Mouse (Mus musculus): ENCODE results near the gene Aldh1l1. TPM values are rescaled to one million over a fixed set of nuclear protein-coding genes. Genes with fewer than 3 reads are reported as not detected.

The Aldh1l1 gene
- polyA plus RNA-seq, 1 experiment = not detected

- Histone ChIP-seq H3K36me3 (ENCODE audit: control insufficient read depth) (peaks cover 24% of the 10 kb centered on the region), H3K4me1 (ENCODE audit: control insufficient read depth) (peaks cover 98% of the 10 kb centered on the region), H3K9me3 (ENCODE audit: control insufficient read depth, low read length) (no peaks in the 10 kb centered on the region), H3K4me3 (replicated peaks) (peak overlapping the region; percentile 31), H3K27me3 (ENCODE audit: control insufficient read depth) (peaks cover 2% of the 10 kb centered on the region; the same call in 1 of the 2 replicates)
- TF ChIP-seq GATA1 (IDR thresholded peaks at IDR 0.05; ENCODE audit: low read length) = no peak; the same call in 1 of the 2 replicates
- TF ChIP-seq TAL1 (IDR thresholded peaks at IDR 0.05; ENCODE audit: low read length) = no peak
Observed at GRCm38 (mm10) chr6:90606538-90606937, 120.3 kb downstream of the Aldh1l1 start.

GRCm38 (mm10) chr6:90607196-90607595 lies 121.0 kb downstream of the Aldh1l1 start:
- Histone ChIP-seq H3K4me1 (ENCODE audit: control insufficient read depth) (peaks cover 99% of the 10 kb centered on the region), H3K4me3 (replicated peaks) (peak overlapping the region; percentile 31), H3K9me3 (ENCODE audit: control insufficient read depth, low read length) (no peaks in the 10 kb centered on the region), H3K36me3 (ENCODE audit: control insufficient read depth) (peaks cover 31% of the 10 kb centered on the region), H3K27me3 (ENCODE audit: control insufficient read depth) (peaks cover 2% of the 10 kb centered on the region; the same call in 1 of the 2 replicates)
- no peak for TF ChIP-seq TAL1 (IDR thresholded peaks at IDR 0.05; ENCODE audit: low read length)
- TF ChIP-seq GATA1 (IDR thresholded peaks at IDR 0.05; ENCODE audit: low read length) = no peak

GRCm38 (mm10) chr6:90608186-90608585 lies 122.0 kb downstream of the Aldh1l1 start:
- Histone ChIP-seq H3K36me3 (ENCODE audit: control insufficient read depth) (peaks cover 41% of the 10 kb centered on the region), H3K9me3 (ENCODE audit: control insufficient read depth, low read length) (no peaks in the 10 kb centered on the region), H3K4me1 (ENCODE audit: control insufficient read depth) (peaks cover 99% of the 10 kb centered on the region), H3K4me3 (replicated peaks) (peak overlapping the region; percentile 33), H3K27me3 (ENCODE audit: control insufficient read depth) (no peaks in the 10 kb centered on the region; the same call in 1 of the 2 replicates)
- TF ChIP-seq TAL1 (IDR thresholded peaks at IDR 0.05; ENCODE audit: low read length) = no peak
- TF ChIP-seq GATA1 (IDR thresholded peaks at IDR 0.05; ENCODE audit: low read length) = no peak

GRCm38 (mm10) chr6:90610248-90610647 lies 124.0 kb downstream of the Aldh1l1 start:
- Histone ChIP-seq H3K9me3 (ENCODE audit: control insufficient read depth, low read length) (no peaks in the 10 kb centered on the region), H3K27me3 (ENCODE audit: control insufficient read depth) (no peaks in the 10 kb centered on the region), H3K4me1 (ENCODE audit: control insufficient read depth) (peaks cover 95% of the 10 kb centered on the region), H3K4me3 (replicated peaks) (no peak overlapping the region), H3K36me3 (ENCODE audit: control insufficient read depth) (peaks cover 61% of the 10 kb centered on the region)
- TF ChIP-seq TAL1 (IDR thresholded peaks at IDR 0.05; ENCODE audit: low read length) (no peak), GATA1 (IDR thresholded peaks at IDR 0.05; ENCODE audit: low read length) (no peak)

GRCm38 (mm10) chr6:90613277-90613676 lies 127.0 kb downstream of the Aldh1l1 start:
- TF ChIP-seq TAL1 (IDR thresholded peaks at IDR 0.05; ENCODE audit: low read length) = no peak
- TF ChIP-seq GATA1 (IDR thresholded peaks at IDR 0.05; ENCODE audit: low read length) = no peak
- Histone ChIP-seq H3K4me3 (replicated peaks) (no peak overlapping the region), H3K27me3 (ENCODE audit: control insufficient read depth) (no peaks in the 10 kb centered on the region), H3K4me1 (ENCODE audit: control insufficient read depth) (peaks cover 94% of the 10 kb centered on the region), H3K9me3 (ENCODE audit: control insufficient read depth, low read length) (no peaks in the 10 kb centered on the region), H3K36me3 (ENCODE audit: control insufficient read depth) (peaks cover 84% of the 10 kb centered on the region)

- H3K9me3 ChIP-seq (ENCODE audit: control insufficient read depth, low read length) = no peaks in the 10 kb centered on the region
- H3K4me1 ChIP-seq (ENCODE audit: control insufficient read depth) = peaks cover 94% of the 10 kb centered on the region
- no peak for TF ChIP-seq TAL1 (IDR thresholded peaks at IDR 0.05; ENCODE audit: low read length)
- TF ChIP-seq GATA1 (IDR thresholded peaks at IDR 0.05; ENCODE audit: low read length) = no peak
- H3K27me3 ChIP-seq (ENCODE audit: control insufficient read depth) = no peaks in the 10 kb centered on the region
- no peak overlapping the region for H3K4me3 ChIP-seq (replicated peaks)
- H3K36me3 ChIP-seq (ENCODE audit: control insufficient read depth) = peaks cover 85% of the 10 kb centered on the region
Observed at GRCm38 (mm10) chr6:90615362-90615761, 129.1 kb downstream of the Aldh1l1 start.

GRCm38 (mm10) chr6:90615991-90616390 lies 129.8 kb downstream of the Aldh1l1 start:
- H3K27me3 ChIP-seq (ENCODE audit: control insufficient read depth) = no peaks in the 10 kb centered on the region
- no peak overlapping the region for H3K4me3 ChIP-seq (replicated peaks)
- peaks cover 88% of the 10 kb centered on the region for H3K36me3 ChIP-seq (ENCODE audit: control insufficient read depth)
- no peaks in the 10 kb centered on the region for H3K9me3 ChIP-seq (ENCODE audit: control insufficient read depth, low read length)
- H3K4me1 ChIP-seq (ENCODE audit: control insufficient read depth) = peaks cover 94% of the 10 kb centered on the region
- TF ChIP-seq GATA1 (IDR thresholded peaks at IDR 0.05; ENCODE audit: low read length) = no peak
- TF ChIP-seq TAL1 (IDR thresholded peaks at IDR 0.05; ENCODE audit: low read length) = no peak

GRCm38 (mm10) chr6:90616481-90616880 lies 130.3 kb downstream of the Aldh1l1 start:
- peaks cover 94% of the 10 kb centered on the region for H3K4me1 ChIP-seq (ENCODE audit: control insufficient read depth)
- no peak overlapping the region for H3K4me3 ChIP-seq (replicated peaks)

GRCm38 (mm10) chr6:90618274-90618673 lies 132.0 kb downstream of the Aldh1l1 start:
- Histone ChIP-seq H3K27me3 (ENCODE audit: control insufficient read depth) (no peaks in the 10 kb centered on the region), H3K4me3 (replicated peaks) (peak overlapping the region; percentile 72), H3K4me1 (ENCODE audit: control insufficient read depth) (peaks cover 94% of the 10 kb centered on the region), H3K9me3 (ENCODE audit: control insufficient read depth, low read length) (no peaks in the 10 kb centered on the region), H3K36me3 (ENCODE audit: control insufficient read depth) (peaks cover 93% of the 10 kb centered on the region)
- TF ChIP-seq GATA1 (IDR thresholded peaks at IDR 0.05; ENCODE audit: low read length) (no peak), TAL1 (IDR thresholded peaks at IDR 0.05; ENCODE audit: low read length) (no peak)

More at GRCm38 (mm10) chr6:90616481-90616880, 130.3 kb downstream of the Aldh1l1 start:
- H3K9me3 ChIP-seq (ENCODE audit: control insufficient read depth, low read length) = no peaks in the 10 kb centered on the region
- H3K36me3 ChIP-seq (ENCODE audit: control insufficient read depth) = peaks cover 93% of the 10 kb centered on the region
- no peaks in the 10 kb centered on the region for H3K27me3 ChIP-seq (ENCODE audit: control insufficient read depth)
- TF ChIP-seq TAL1 (IDR thresholded peaks at IDR 0.05; ENCODE audit: low read length) (no peak), GATA1 (IDR thresholded peaks at IDR 0.05; ENCODE audit: low read length) (no peak)
